Mouse (Mus musculus): ENCODE measurements around the gene Mthfsl. TPM values are rescaled to one million over a fixed set of nuclear protein-coding genes. Genes with fewer than 3 reads are reported as not detected.

Mthfsl gene
- 100 to 1,000 TPM; 100 to 107 TPM for polyA plus RNA-seq (2017; shearing (Covaris generic))

GRCm38 (mm10) chr9:88719989-88720537 lies at the start of gene Mthfsl:
Gene Mthfsl (minus strand): TSS chr9:88720296.

GRCm38 (mm10) chr9:88731728-88732127 lies 11.6 kb upstream of the Mthfsl start, which contains the start of gene Bcl2a1d:
Gene Bcl2a1d (minus strand): TSS chr9:88731914.

Other genes starting within 250 kb of the Mthfsl start
- 10 to 100 TPM; 67.3 to 74.1 TPM for gene Syncrip, start 237.7 kb downstream of the Mthfsl start, polyA plus RNA-seq (2017; shearing (Covaris generic))
- 10 to 100 TPM in 1 of 2 experiments, 1 to 10 TPM in 1; 3.5 to 17.6 TPM for gene Zfp949, start 172.3 kb downstream of the Mthfsl start, polyA plus RNA-seq (2017; shearing (Covaris generic))
- gene Trim43a, start 139.4 kb downstream of the Mthfsl start, polyA plus RNA-seq (2017; shearing (Covaris generic)) = under 1 TPM; 0.51 to 0.74 TPM
- 10 to 100 TPM; 67.3 to 78.5 TPM for gene Bcl2a1d, start 11.6 kb upstream of the Mthfsl start, polyA plus RNA-seq (2017; shearing (Covaris generic))
- under 1 TPM in 1 of 2 experiments, not detected in 1; 0.24 TPM for gene Trim43c, start 118.9 kb upstream of the Mthfsl start, polyA plus RNA-seq (2017; shearing (Covaris generic))
- 1 to 10 TPM in 1 of 2 experiments, under 1 TPM in 1; 0.48 to 2.6 TPM for gene Bcl2a1a, start 236.6 kb upstream of the Mthfsl start, polyA plus RNA-seq (2017; shearing (Covaris generic))